Mouse (Mus musculus) brain, embryonic 14.5 days (tissue): ENCODE results near the gene Elmo1.

Experiments used
- CTCF ChIP-seq: fragments of 200-500 bp; IDR thresholded peaks from 2 replicates; pipeline ENCODE4 v1.5.1; 2012; ENCODE audit warnings: inconsistent platforms, mild to moderate bottlenecking, moderate library complexity, borderline replicate concordance; ENCODE audit not compliant: insufficient read depth, insufficient read length; ENCODE audit errors: extremely low read depth
- POLR2A ChIP-seq: fragments of 200-500 bp; IDR thresholded peaks from 2 replicates; pipeline ENCODE4 v1.6.1; 2012; ENCODE audit warnings: mild to moderate bottlenecking, inconsistent platforms, borderline replicate concordance; ENCODE audit not compliant: poor library complexity, insufficient read depth, insufficient read length, severe bottlenecking; ENCODE audit errors: extremely low read depth

DNA sequence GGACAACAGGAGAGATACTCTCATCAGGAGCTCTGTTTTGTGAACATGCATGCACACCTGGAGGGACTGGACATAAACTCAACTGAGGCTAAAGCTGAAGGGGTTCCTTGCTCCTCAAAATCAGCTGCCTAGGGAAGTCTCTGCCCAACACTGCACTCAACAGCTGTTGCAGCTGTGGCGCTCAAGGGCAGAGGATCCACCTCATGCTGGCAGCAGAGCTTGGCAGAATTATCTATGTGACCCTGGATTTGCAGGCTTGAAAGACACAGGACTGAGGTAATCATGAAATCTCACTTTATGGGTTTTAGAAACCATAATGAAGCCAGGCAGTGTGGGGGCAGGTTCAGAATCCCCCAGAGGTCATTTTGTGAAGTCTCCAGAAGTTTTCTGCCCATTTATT lies 32.5 kb upstream of the Elmo1 start:
- no peak for TF ChIP-seq CTCF
- no peak for TF ChIP-seq POLR2A
